In the genomic region with DNA sequence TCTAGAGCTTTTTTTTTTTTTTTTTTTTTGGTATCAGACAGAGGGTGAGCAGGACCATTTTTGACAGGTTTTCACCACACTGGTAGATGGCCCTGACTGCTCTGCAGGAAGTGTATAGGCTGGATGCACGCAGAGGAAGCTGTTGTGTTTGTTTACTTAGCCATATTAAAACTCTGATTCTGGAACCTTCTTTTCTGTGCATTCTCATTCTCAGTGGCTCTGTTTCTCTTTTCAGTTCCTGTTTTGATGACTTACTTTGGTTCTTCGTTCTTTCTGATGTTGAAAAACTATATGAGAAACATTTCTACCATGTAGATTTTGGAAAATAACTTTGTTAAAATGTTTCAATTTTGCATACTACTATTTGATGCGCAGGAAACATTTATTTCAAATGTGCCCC, we compare ENCODE assay signal across 25 mouse cellular contexts.
"Had no signal": no experiment of that assay in that cellular context is flagged by ENCODE, and none has a peak within 500 bp of the region (broad histone marks: within the 10 kb centered on the region; RNA-seq: fewer than 3 reads in every experiment).

No protein-coding gene starts in this region.

- H3K27me3 ChIP-seq: heart, embryonic 12.5 days; hindbrain, embryonic 12.5 days; intestine, embryonic 15.5 days; limb, embryonic 13.5 days; limb, embryonic 15.5 days had no signal

- H3K9ac ChIP-seq: heart, embryonic 12.5 days; hindbrain, embryonic 12.5 days; hindbrain, embryonic 14.5 days; intestine, embryonic 15.5 days; limb, embryonic 13.5 days; limb, embryonic 15.5 days had no signal

- ATAC-seq: hindbrain, embryonic 16.5 days; inflammation-experienced regulatory T-cells, adult 6 months; intestine, embryonic 15.5 days; intestine, postnatal 0 days had no signal

- DNase-seq: gastrocnemius, adult 2 months; gastrocnemius, postnatal 10 days; gastrocnemius, postnatal 25 days; heart, adult 18-20 months; heart, postnatal 10 days; heart, postnatal 4 days; kidney, adult 18-20 months; kidney, adult 8-10 months; kidney, postnatal 10 days; kidney, postnatal 25 days; kidney, postnatal 4 days; layer of hippocampus, adult 9-11 months; left cerebral cortex, postnatal 4 days had no signal

- H3K27ac ChIP-seq: gastrocnemius, adult 2 months; heart, embryonic 10.5 days; hindbrain, embryonic 10.5 days; hindbrain, embryonic 12.5 days; hindbrain, embryonic 14.5 days; intestine, embryonic 15.5 days; limb, embryonic 13.5 days; limb, embryonic 15.5 days had no signal

- H3K4me3 ChIP-seq: gastrocnemius, adult 2 months; heart, embryonic 10.5 days; heart, embryonic 12.5 days; hindbrain, embryonic 10.5 days; hindbrain, embryonic 12.5 days; intestine, embryonic 15.5 days; limb, embryonic 13.5 days; limb, embryonic 15.5 days had no signal

- H3K4me1 ChIP-seq: heart, embryonic 10.5 days; heart, embryonic 12.5 days; hindbrain, embryonic 10.5 days; hindbrain, embryonic 12.5 days; intestine, embryonic 15.5 days; limb, embryonic 13.5 days; limb, embryonic 15.5 days had no signal

- H3K9me3 ChIP-seq: heart, embryonic 10.5 days; heart, embryonic 12.5 days; hindbrain, embryonic 10.5 days; hindbrain, embryonic 12.5 days; intestine, embryonic 15.5 days; limb, embryonic 13.5 days; limb, embryonic 15.5 days had no signal

- H3K4me2 ChIP-seq: heart, embryonic 12.5 days; hindbrain, embryonic 12.5 days; hindbrain, embryonic 14.5 days; intestine, embryonic 15.5 days; limb, embryonic 13.5 days; limb, embryonic 15.5 days; liver, embryonic 11.5 days had no signal
